In the genomic region with DNA sequence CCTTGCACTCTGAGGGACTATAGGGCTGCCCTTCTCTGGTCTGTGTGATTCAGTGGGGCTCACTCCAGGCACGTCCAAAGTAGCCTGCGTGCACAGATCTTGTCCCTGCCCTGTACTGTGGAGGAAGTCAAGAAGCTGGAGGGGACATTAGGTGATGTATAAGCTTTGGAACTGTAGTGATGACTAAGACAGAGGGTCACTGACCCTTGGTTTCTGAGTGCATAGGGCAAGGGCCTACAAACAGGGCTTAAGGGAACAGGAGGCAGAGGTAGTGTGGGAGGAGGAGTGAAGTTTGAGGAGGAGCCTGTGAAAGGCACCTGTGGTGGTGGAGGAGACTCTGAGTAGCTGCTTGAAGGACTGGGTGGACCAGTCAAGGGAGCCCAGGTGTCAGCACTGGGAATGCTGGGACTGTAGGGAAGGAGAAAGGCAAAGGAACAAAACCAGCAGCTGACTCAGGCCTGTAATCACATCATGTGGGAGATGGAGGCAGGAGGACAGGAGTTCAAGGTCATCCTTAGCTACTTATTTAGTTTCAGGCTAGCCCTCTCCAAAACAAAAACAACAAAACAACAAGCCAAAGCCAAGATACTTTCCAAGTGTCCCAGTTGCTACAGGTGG, we compare ENCODE assay signal across 17 mouse cellular contexts. TPM values are rescaled to one million over a fixed set of nuclear protein-coding genes. Genes with fewer than 3 reads are reported as not detected.
A peak's percentile ranks its signal among the peaks of the same experiment; 100 is the strongest.
DNase-seq lines count a peak whose midpoint lies in the region; ATAC-seq and TF ChIP-seq lines count a peak whose summit lies in the region.
"Had no signal": no experiment of that assay in that cellular context is flagged by ENCODE, and none has a peak within 500 bp of the region (broad histone marks: within the 10 kb centered on the region; RNA-seq: fewer than 3 reads in every experiment).

No protein-coding gene starts in this region.

- no peak overlapping the region for H3K9ac ChIP-seq in kidney, embryonic 14.5 days (ENCODE audit: low read depth, low read length)
- H3K9ac ChIP-seq in midbrain, embryonic 13.5 days (replicated peaks), result no peak overlapping the region
- no peak overlapping the region for H3K9ac ChIP-seq in midbrain, embryonic 14.5 days (replicated peaks; ENCODE audit: low read length)
- no peak overlapping the region for H3K9ac ChIP-seq in liver, postnatal 0 days (replicated peaks)
- H3K9ac ChIP-seq: forebrain, embryonic 13.5 days; midbrain, embryonic 12.5 days had no signal

- 0 out of 2 replicates have a peak, but pooled peaks have one; percentile 20 for ATAC-seq in kidney, embryonic 14.5 days (ENCODE audit: low FRiP score, low TSS enrichment)
- peak; percentile 48; the same call in 1 of the 2 replicates for ATAC-seq in midbrain, embryonic 13.5 days
- ATAC-seq in midbrain, embryonic 14.5 days (ENCODE audit: low FRiP score, low TSS enrichment), result no peak
- ATAC-seq in liver, postnatal 0 days, result peak; percentile 15; the same call in 1 of the 2 replicates
- ATAC-seq: forebrain, embryonic 13.5 days had no signal

- H3K4me1 ChIP-seq in kidney, embryonic 14.5 days (ENCODE audit: control insufficient read depth, insufficient read depth, low read length), result no peaks in the 10 kb centered on the region
- 0 out of 2 replicates have a peak, but pooled peaks cover 2% of the 10 kb centered on the region for H3K4me1 ChIP-seq in midbrain, embryonic 13.5 days (replicated peaks)
- no peaks in the 10 kb centered on the region for H3K4me1 ChIP-seq in midbrain, embryonic 14.5 days (ENCODE audit: control insufficient read depth, insufficient read depth, low read length)
- peaks cover 10% of the 10 kb centered on the region; the same call in 1 of the 2 replicates for H3K4me1 ChIP-seq in liver, postnatal 0 days (ENCODE audit: insufficient read depth)
- H3K4me1 ChIP-seq: forebrain, embryonic 13.5 days; midbrain, embryonic 12.5 days had no signal

- no peaks in the 10 kb centered on the region for H3K9me3 ChIP-seq in kidney, embryonic 14.5 days (ENCODE audit: control insufficient read depth, low read length)
- no peaks in the 10 kb centered on the region for H3K9me3 ChIP-seq in midbrain, embryonic 13.5 days
- H3K9me3 ChIP-seq in midbrain, embryonic 14.5 days (ENCODE audit: control insufficient read depth, low read length), result no peaks in the 10 kb centered on the region
- no peaks in the 10 kb centered on the region for H3K9me3 ChIP-seq in liver, postnatal 0 days (ENCODE audit: low read length)
- H3K9me3 ChIP-seq: forebrain, embryonic 13.5 days; midbrain, embryonic 12.5 days had no signal

- TF ChIP-seq EP300 in liver, postnatal 0 days (IDR thresholded peaks at IDR 0.05; ENCODE audit: low read depth), result no peak

- H3K27ac ChIP-seq in kidney, embryonic 14.5 days (ENCODE audit: low read depth, low read length), result no peak overlapping the region
- no peak overlapping the region for H3K27ac ChIP-seq in midbrain, embryonic 13.5 days
- no peak overlapping the region for H3K27ac ChIP-seq in midbrain, embryonic 14.5 days (replicated peaks; ENCODE audit: low read depth, low read length)
- H3K27ac ChIP-seq in liver, postnatal 0 days (ENCODE audit: low read depth), result peak overlapping the region; percentile 0; the same call in 1 of the 2 replicates
- no peak overlapping the region for H3K27ac ChIP-seq in layer of hippocampus, adult 2 months
- H3K27ac ChIP-seq: forebrain, embryonic 13.5 days; midbrain, embryonic 12.5 days had no signal

- H3K36me3 ChIP-seq in kidney, embryonic 14.5 days (ENCODE audit: control insufficient read depth, insufficient read depth, low read length), result no peaks in the 10 kb centered on the region
- H3K36me3 ChIP-seq in midbrain, embryonic 13.5 days, result no peaks in the 10 kb centered on the region
- H3K36me3 ChIP-seq in midbrain, embryonic 14.5 days (ENCODE audit: control insufficient read depth, insufficient read depth, low read length), result no peaks in the 10 kb centered on the region
- no peaks in the 10 kb centered on the region for H3K36me3 ChIP-seq in liver, postnatal 0 days (replicated peaks; ENCODE audit: insufficient read depth, low read length)
- H3K36me3 ChIP-seq: midbrain, embryonic 12.5 days had no signal

- WGBS in kidney, embryonic 14.5 days, result 74% methylated on average over 2 of the region's 2 CpGs
- 84% methylated on average over 2 of the region's 2 CpGs for WGBS in midbrain, embryonic 13.5 days
- 90% methylated on average over 2 of the region's 2 CpGs for WGBS in midbrain, embryonic 14.5 days
- 54% methylated on average over 2 of the region's 2 CpGs for WGBS in liver, postnatal 0 days (ENCODE audit: insufficient replicate concordance)

- no peak for TF ChIP-seq CTCF in liver, postnatal 0 days (IDR thresholded peaks at IDR 0.05; ENCODE audit: low read depth)
- TF ChIP-seq CTCF in layer of hippocampus, adult 2 months (conservative IDR thresholded peaks at IDR 0.05), result no peak

- H3K4me3 ChIP-seq in kidney, embryonic 14.5 days (ENCODE audit: low read length), result no peak overlapping the region
- H3K4me3 ChIP-seq in midbrain, embryonic 13.5 days (replicated peaks), result no peak overlapping the region
- H3K4me3 ChIP-seq in midbrain, embryonic 14.5 days (replicated peaks; ENCODE audit: low read depth, low read length), result no peak overlapping the region
- H3K4me3 ChIP-seq in liver, postnatal 0 days (ENCODE audit: low read depth, low read length), result no peak overlapping the region
- H3K4me3 ChIP-seq in layer of hippocampus, adult 2 months, result no peak overlapping the region
- H3K4me3 ChIP-seq: forebrain, embryonic 13.5 days; midbrain, embryonic 12.5 days; myocyte had no signal

- H3K27me3 ChIP-seq in kidney, embryonic 14.5 days (ENCODE audit: control insufficient read depth, insufficient read depth, low read length), result no peaks in the 10 kb centered on the region
- H3K27me3 ChIP-seq in midbrain, embryonic 13.5 days, result no peaks in the 10 kb centered on the region
- no peaks in the 10 kb centered on the region for H3K27me3 ChIP-seq in midbrain, embryonic 14.5 days (ENCODE audit: control insufficient read depth, insufficient read depth, low read length)
- no peaks in the 10 kb centered on the region for H3K27me3 ChIP-seq in liver, postnatal 0 days (ENCODE audit: insufficient read depth, low read length)
- H3K27me3 ChIP-seq: forebrain, embryonic 13.5 days; midbrain, embryonic 12.5 days had no signal

- DNase-seq in kidney, postnatal 36 days, result no peak
- DNase-seq in midbrain, embryonic 14.5 days, result no peak
- peak; percentile 45 for DNase-seq in ZHBTc4 (ENCODE audit: low read depth, low spot score)
- DNase-seq in liver, postnatal 0 days, result no peak
- DNase-seq in adrenal gland, postnatal 25 days, result no peak
- no peak for DNase-seq in layer of hippocampus, adult 2 months (ENCODE audit: low spot score in 2 of 2)
- DNase-seq: cerebellum, adult 8-10 months; gastrocnemius, postnatal 36 days; heart, postnatal 10 days; retina, postnatal 1 day; thymus, adult 2 months had no signal

- no peak overlapping the region for H3K4me2 ChIP-seq in kidney, embryonic 14.5 days (replicated peaks; ENCODE audit: low read depth, low read length)
- no peak overlapping the region for H3K4me2 ChIP-seq in midbrain, embryonic 13.5 days (replicated peaks)
- H3K4me2 ChIP-seq in midbrain, embryonic 14.5 days (ENCODE audit: low read length), result no peak overlapping the region
- H3K4me2 ChIP-seq in liver, postnatal 0 days (ENCODE audit: low read depth, low read length), result no peak overlapping the region
- H3K4me2 ChIP-seq: forebrain, embryonic 13.5 days; heart, embryonic 11.5 days; midbrain, embryonic 12.5 days had no signal

RNA-seq across cellular contexts. Expression of gene Nid1, which starts 23.3 kb away (rescaled TPM):
- polyA plus RNA-seq in kidney, embryonic 14.5 days (2014; fragmentation: Nextera tagmentation; extraction: Ambion mirVana), result 61.8 and 96.1 TPM in 2 replicates
- polyA plus RNA-seq in midbrain, embryonic 13.5 days (2015; fragmentation: Nextera tagmentation; extraction: Ambion mirVana), result 27.9 and 29.9 TPM in 2 replicates
- 28.5 and 49.1 TPM in 2 replicates for polyA plus RNA-seq in midbrain, embryonic 14.5 days (2014; fragmentation: Nextera tagmentation; extraction: Ambion mirVana)
- 14.8 and 17.9 TPM in 2 replicates for polyA plus RNA-seq in liver, postnatal 0 days (2015; fragmentation: Nextera tagmentation; extraction: Ambion mirVana)
- total RNA-seq in adrenal gland, postnatal 25 days (2021), result 73.5 and 77.4 TPM in 2 replicates
- total RNA-seq in layer of hippocampus, adult 2 months (2021), result 1 to 10 TPM; 4.3 to 6.2 TPM
